Mouse (Mus musculus) layer of hippocampus, adult 8-10 months (tissue): ENCODE results near the gene Grin2d. TPM values are rescaled to one million over a fixed set of nuclear protein-coding genes. Genes with fewer than 3 reads are reported as not detected.

Experiments
- DNase-seq, 2 experiments: peaks; one replicate each; pipeline ENCODE4 v3.0.0; 2022; ENCODE audit warnings: low spot score in 2 of 2
- total RNA-seq, 4 experiments: library from RNA; stranded (reverse); gene quantifications; 2 replicates each; pipeline ENCODE4 v1.2.4; 2022

The Grin2d gene
- total RNA-seq, 4 experiments from 2014 or later: 8.6 to 11.1 (median 10.1) TPM

- no peak for DNase-seq
These were observed 92.6 kb downstream of the Grin2d start for GRCm38 (mm10) chr7:45785388-45786135.

GRCm38 (mm10) chr7:45784524-45785372 is 93.4 kb downstream of the Grin2d start, which contains the start of gene Sult2b1:
Sult2b1 (minus strand) TSS chr7:45784669.
- DNase-seq: peak; percentile 92 to 93

- peak; percentile 77 to 80 for DNase-seq
These were observed 94.6 kb downstream of the Grin2d start, which contains the start of gene Lmtk3 for GRCm38 (mm10) chr7:45783511-45784091. Lmtk3 (plus strand) TSS chr7:45783738.

GRCm38 (mm10) chr7:45782271-45782670 is 95.9 kb downstream of the Grin2d start:
- DNase-seq: no peak

Other genes starting within 250 kb of the Grin2d start
- gene Mamstr, start 238.4 kb downstream of the Grin2d start, total RNA-seq: 1 to 10 TPM; 1.5 to 4.4 (median 2.4) TPM
- under 1 TPM in 3 of 4 experiments, not detected in 1; 0.20 to 0.27 (median 0.23) TPM for gene Fut2, start 212.0 kb downstream of the Grin2d start, total RNA-seq
- gene Ntn5, start 194.4 kb downstream of the Grin2d start, total RNA-seq: 10 to 100 TPM in 3 of 4 experiments, 1 to 10 TPM in 1; 9.1 to 13.5 (median 11.6) TPM
- 1 to 10 TPM; 1.6 to 4.6 (median 3.3) TPM for gene Sec1, start 184.0 kb downstream of the Grin2d start, total RNA-seq
- 100 to 1,000 TPM; 158 to 230 (median 187) TPM for gene Car11, start 178.5 kb downstream of the Grin2d start, total RNA-seq
- gene Dbp, start 173.3 kb downstream of the Grin2d start, total RNA-seq: 100 to 1,000 TPM in 2 of 4 experiments, 10 to 100 TPM in 2; 76.7 to 136 (median 109) TPM
- 100 to 1,000 TPM; 385 to 434 (median 409) TPM for gene Rpl18, start 162.9 kb downstream of the Grin2d start, total RNA-seq
- gene Sphk2, start 160.4 kb downstream of the Grin2d start, total RNA-seq: 10 to 100 TPM; 28.1 to 36.7 (median 32.7) TPM
- under 1 TPM in 3 of 4 experiments, not detected in 1; 0.18 to 0.41 (median 0.19) TPM for gene Fam83e, start 157.2 kb downstream of the Grin2d start, total RNA-seq
- not detected for gene Spaca4, start 152.6 kb downstream of the Grin2d start, total RNA-seq
- 100 to 1,000 TPM; 251 to 313 (median 283) TPM for gene Lmtk3, start 94.6 kb downstream of the Grin2d start, total RNA-seq
- gene Sult2b1, start 93.7 kb downstream of the Grin2d start, total RNA-seq: 10 to 100 TPM in 3 of 4 experiments, 1 to 10 TPM in 1; 9.9 to 12.5 (median 11.3) TPM
- 100 to 1,000 TPM; 135 to 147 (median 139) TPM for gene Cyth2, start 63.8 kb downstream of the Grin2d start, total RNA-seq
- 1 to 10 TPM; 1.6 to 2.1 (median 1.8) TPM for gene Kcnj14, start 53.6 kb downstream of the Grin2d start, total RNA-seq
- 10 to 100 TPM; 19.3 to 24.7 (median 22.3) TPM for gene Grwd1, start 47.4 kb downstream of the Grin2d start, total RNA-seq
- gene Kdelr1, start 5.6 kb downstream of the Grin2d start, total RNA-seq: 10 to 100 TPM; 72.8 to 86.3 (median 79.1) TPM
- under 1 TPM in 1 of 4 experiments, not detected in 3; 0.64 TPM for gene Syngr4, start 18.3 kb upstream of the Grin2d start, total RNA-seq
- gene Tmem143, start 18.6 kb upstream of the Grin2d start, total RNA-seq: 10 to 100 TPM; 19.8 to 24.1 (median 21.2) TPM
- 1 to 10 TPM; 2.6 to 6.3 (median 6.2) TPM for gene Emp3, start 43.0 kb upstream of the Grin2d start, total RNA-seq
- 1 to 10 TPM; 3.7 to 5.4 (median 4.5) TPM for gene Ccdc114, start 45.7 kb upstream of the Grin2d start, total RNA-seq
- 1 to 10 TPM; 1.8 to 3.5 (median 2.6) TPM for gene Abcc6, start 151.9 kb upstream of the Grin2d start, total RNA-seq
- gene Nomo1, start 155.3 kb upstream of the Grin2d start, total RNA-seq: 100 to 1,000 TPM in 3 of 4 experiments, 10 to 100 TPM in 1; 96.7 to 108 (median 105) TPM
- gene Kcnj11, start 222.4 kb upstream of the Grin2d start, total RNA-seq: 10 to 100 TPM; 30.2 to 36.4 (median 33.9) TPM